Mouse (Mus musculus) lung, postnatal 0 days (tissue): ENCODE data around the gene Zfand3.

Experiments used
- CTCF ChIP-seq: IDR thresholded peaks from 2 replicates; pipeline ENCODE4 v1.5.1; 2016; ENCODE audit warnings: antibody characterized with exemption, mild to moderate bottlenecking
- EP300 ChIP-seq: IDR thresholded peaks from 2 replicates; pipeline ENCODE4 v1.6.1; 2016; ENCODE audit warnings: antibody characterized with exemption, mild to moderate bottlenecking, control low read depth

- TF ChIP-seq CTCF = no peak
- TF ChIP-seq EP300 = no peak
Observed at GRCm38 (mm10) chr17:30221677-30222076, 217.1 kb downstream of the Zfand3 start.
